Mouse (Mus musculus) bone marrow, adult 2 months (tissue): Measurements from ENCODE around the gene Itpr1.

Experiments
- CTCF ChIP-seq: fragments of 200-500 bp; IDR thresholded peaks from 2 replicates; pipeline ENCODE4 v1.5.1; 2011; ENCODE audit warnings: low read length, control low read depth; ENCODE audit not compliant: control insufficient read depth, insufficient read depth
- POLR2A ChIP-seq: fragments of 200-500 bp; IDR thresholded peaks from 2 replicates; pipeline ENCODE4 v1.6.1; 2011; ENCODE audit warnings: low read depth, mild to moderate bottlenecking, control low read depth, low read length, borderline replicate concordance; ENCODE audit not compliant: control insufficient read depth

GRCm38 (mm10) chr6:108338362-108338761 lies 125.5 kb downstream of the Itpr1 start:
- TF ChIP-seq POLR2A (no peak), CTCF (no peak)
